Mouse (Mus musculus): ENCODE results near the gene Slc51a.
"Not testable (repeated sequence)": the region's sequence is repeated elsewhere in the genome, so short reads cannot be mapped to it uniquely, and the experiment has no call there.

The Slc51a gene

GRCm38 (mm10) chr16:32472276-32473015 lies 15.2 kb downstream of the Slc51a start:
- DNase-seq (ENCODE audit: extremely low read depth, low read depth, low spot score): no peak

GRCm38 (mm10) chr16:32469404-32470105 lies 18.1 kb downstream of the Slc51a start:
- DNase-seq (ENCODE audit: extremely low read depth, low read depth, low spot score): no peak

- no peak for DNase-seq (ENCODE audit: extremely low read depth, low read depth, low spot score)
Measured at GRCm38 (mm10) chr16:32468488-32468887, 19.2 kb downstream of the Slc51a start.

GRCm38 (mm10) chr16:32464908-32465307 lies 22.8 kb downstream of the Slc51a start:
- no peak for DNase-seq (ENCODE audit: extremely low read depth, low read depth, low spot score)

- DNase-seq (ENCODE audit: extremely low read depth, low read depth, low spot score): no peak
Measured at GRCm38 (mm10) chr16:32463426-32463825, 24.3 kb downstream of the Slc51a start.

GRCm38 (mm10) chr16:32462950-32463349 lies 24.7 kb downstream of the Slc51a start:
- DNase-seq (ENCODE audit: extremely low read depth, low read depth, low spot score): no peak

- no peak for DNase-seq (ENCODE audit: extremely low read depth, low read depth, low spot score)
Measured at GRCm38 (mm10) chr16:32461713-32462112, 26.0 kb downstream of the Slc51a start.

- DNase-seq (ENCODE audit: extremely low read depth, low read depth, low spot score): no peak
Measured at GRCm38 (mm10) chr16:32460518-32460917, 27.2 kb downstream of the Slc51a start.

- DNase-seq (ENCODE audit: extremely low read depth, low read depth, low spot score): no peak
Measured at GRCm38 (mm10) chr16:32457589-32458386, 29.9 kb downstream of the Slc51a start.

- DNase-seq (ENCODE audit: extremely low read depth, low read depth, low spot score): no peak
Measured at GRCm38 (mm10) chr16:32456761-32457160, 30.9 kb downstream of the Slc51a start.

- DNase-seq (ENCODE audit: extremely low read depth, low read depth, low spot score): no peak
Measured at GRCm38 (mm10) chr16:32456086-32456485, 31.6 kb downstream of the Slc51a start.

GRCm38 (mm10) chr16:32454646-32455045 lies 33.0 kb downstream of the Slc51a start:
- no peak for DNase-seq (ENCODE audit: extremely low read depth, low read depth, low spot score)

GRCm38 (mm10) chr16:32453102-32453501 lies 34.6 kb downstream of the Slc51a start:
- DNase-seq (ENCODE audit: extremely low read depth, low read depth, low spot score): no peak

GRCm38 (mm10) chr16:32450133-32450532 lies 37.5 kb downstream of the Slc51a start:
- no peak for DNase-seq (ENCODE audit: extremely low read depth, low read depth, low spot score)

GRCm38 (mm10) chr16:32449665-32450064 lies 38.0 kb downstream of the Slc51a start:
- DNase-seq (ENCODE audit: extremely low read depth, low read depth, low spot score): no peak

GRCm38 (mm10) chr16:32446563-32447138 lies 41.0 kb downstream of the Slc51a start:
- no peak for DNase-seq (ENCODE audit: extremely low read depth, low read depth, low spot score)

GRCm38 (mm10) chr16:32445558-32445957 lies 42.1 kb downstream of the Slc51a start:
- DNase-seq (ENCODE audit: extremely low read depth, low read depth, low spot score): no peak

GRCm38 (mm10) chr16:32444615-32445014 lies 43.1 kb downstream of the Slc51a start:
- not testable (repeated sequence) for DNase-seq (ENCODE audit: extremely low read depth, low read depth, low spot score)

GRCm38 (mm10) chr16:32441432-32441831 lies 46.2 kb downstream of the Slc51a start:
- DNase-seq (ENCODE audit: extremely low read depth, low read depth, low spot score): no peak

- DNase-seq (ENCODE audit: extremely low read depth, low read depth, low spot score): no peak
Measured at GRCm38 (mm10) chr16:32437266-32437665, 50.4 kb downstream of the Slc51a start.

- no peak for DNase-seq (ENCODE audit: extremely low read depth, low read depth, low spot score)
Measured at GRCm38 (mm10) chr16:32436657-32437056, 51.0 kb downstream of the Slc51a start.

Data from fat pad, adult 2 months (tissue).